Mouse (Mus musculus) G1E (cell line): ENCODE measurements at regions not wholly inside any gene's neighbourhood (a gene's known extent, or its start where the extent isn't known, plus 50 kb on each side); places are given as distances from the start of the nearest gene placed in this dataset.
"Not testable (repeated sequence)": the region's sequence is repeated elsewhere in the genome, so short reads cannot be mapped to it uniquely, and the experiment has no call there.

Source experiments
- ATAC-seq: 2 replicates; pipeline ENCODE4 v1.8.0; 2016; ENCODE audit warnings: mild to moderate bottlenecking; ENCODE audit not compliant: insufficient number of reproducible peaks, poor library complexity, low FRiP score, severe bottlenecking; ENCODE audit errors: extremely low read depth
- DNase-seq: peaks from one replicate; pipeline ENCODE4 v3.0.0; 2012; ENCODE audit warnings: low spot score
- H3K27me3 ChIP-seq: 2 replicates; pipeline ENCODE4 v1.6.1; 2012; ENCODE audit warnings: mild to moderate bottlenecking, low read length, inconsistent platforms; ENCODE audit not compliant: insufficient read depth
- H3K36me3 ChIP-seq: replicated peaks from 2 replicates; pipeline ENCODE3; 2012; ENCODE audit warnings: mild to moderate bottlenecking, inconsistent platforms
- H3K4me1 ChIP-seq: 2 replicates; pipeline ENCODE4 v1.6.1; 2012; ENCODE audit warnings: low read depth, low read length, inconsistent platforms, mixed read lengths; ENCODE audit not compliant: insufficient read depth
- H3K4me3 ChIP-seq: 2 replicates; pipeline ENCODE4 v1.5.1; 2012; ENCODE audit warnings: low read depth, mild to moderate bottlenecking, inconsistent platforms, low read length, moderate library complexity, mixed read lengths
- H3K9me3 ChIP-seq: replicated peaks from 2 replicates; pipeline ENCODE4 v1.6.1; 2012; ENCODE audit warnings: inconsistent platforms
- CTCF ChIP-seq: IDR thresholded peaks from 2 replicates; pipeline ENCODE4 v1.5.1; 2012; ENCODE audit warnings: low read depth, low read length, inconsistent platforms, mixed read lengths
- GATA1 ChIP-seq: IDR thresholded peaks from 2 replicates; pipeline ENCODE4 v1.6.1; 2012; ENCODE audit warnings: borderline replicate concordance, low read length, inconsistent platforms, mixed read lengths
- GATA2 ChIP-seq: IDR thresholded peaks from 2 replicates; pipeline ENCODE4 v1.6.1; 2012; ENCODE audit warnings: low read depth, low read length, inconsistent platforms, borderline replicate concordance
- POLR2AphosphoS5 ChIP-seq: IDR thresholded peaks from 2 replicates; pipeline ENCODE4 v1.6.1; 2012; ENCODE audit warnings: low read depth, low read length, inconsistent platforms; ENCODE audit not compliant: insufficient replicate concordance
- TAL1 ChIP-seq: conservative IDR thresholded peaks from 2 replicates; pipeline ENCODE4 v1.6.1; 2012; ENCODE audit warnings: low read depth, low read length, inconsistent platforms, mixed read lengths

GRCm38 (mm10) chr3:138649699-138650098 is 92.3 kb upstream of the Tspan5 start:
- Histone ChIP-seq H3K4me3 (no peak overlapping the region), H3K9me3 (no peaks in the 10 kb centered on the region), H3K27me3 (no peaks in the 10 kb centered on the region), H3K4me1 (no peaks in the 10 kb centered on the region), H3K36me3 (no peaks in the 10 kb centered on the region)
- DNase-seq (no peak), ATAC-seq (no peak)
- TF ChIP-seq GATA1, result no peak
- no peak for TF ChIP-seq GATA2
- no peak for TF ChIP-seq TAL1
- TF ChIP-seq CTCF, result no peak
- no peak for TF ChIP-seq POLR2AphosphoS5

GRCm38 (mm10) chr3:138650671-138651070 is 91.3 kb upstream of the Tspan5 start:
- not testable (repeated sequence) for DNase-seq, H3K27me3 ChIP-seq, H3K36me3 ChIP-seq, H3K4me3 ChIP-seq, H3K4me1 ChIP-seq, H3K9me3 ChIP-seq, ATAC-seq

- Histone ChIP-seq H3K9me3 (no peaks in the 10 kb centered on the region), H3K4me3 (no peak overlapping the region), H3K36me3 (no peaks in the 10 kb centered on the region), H3K27me3 (no peaks in the 10 kb centered on the region), H3K4me1 (no peaks in the 10 kb centered on the region)
- DNase-seq (no peak), ATAC-seq (no peak)
- no peak for TF ChIP-seq TAL1
- no peak for TF ChIP-seq GATA2
- TF ChIP-seq POLR2AphosphoS5, result no peak
- TF ChIP-seq GATA1, result no peak
- TF ChIP-seq CTCF, result no peak
Measured at GRCm38 (mm10) chr3:138651361-138652205, 90.4 kb upstream of the Tspan5 start.

GRCm38 (mm10) chr3:138652206-138652605 is 89.8 kb upstream of the Tspan5 start:
- H3K4me1 ChIP-seq, result no peaks in the 10 kb centered on the region

GRCm38 (mm10) chr3:138652685-138653084 is 89.3 kb upstream of the Tspan5 start:
- H3K4me1 ChIP-seq, result no peaks in the 10 kb centered on the region
- H3K27me3 ChIP-seq, result no peaks in the 10 kb centered on the region
- DNase-seq (no peak), ATAC-seq (no peak)
- H3K4me3 ChIP-seq, result no peak overlapping the region
- TF ChIP-seq GATA1 (no peak), POLR2AphosphoS5 (no peak), GATA2 (no peak), CTCF (no peak), TAL1 (no peak)
- H3K36me3 ChIP-seq, result no peaks in the 10 kb centered on the region
- H3K9me3 ChIP-seq, result no peaks in the 10 kb centered on the region

More at GRCm38 (mm10) chr3:138652206-138652605, 89.8 kb upstream of the Tspan5 start:
- H3K4me3 ChIP-seq, result no peak overlapping the region
- DNase-seq, result no peak
- no peak for ATAC-seq
- H3K9me3 ChIP-seq, result no peaks in the 10 kb centered on the region
- no peaks in the 10 kb centered on the region for H3K36me3 ChIP-seq
- no peaks in the 10 kb centered on the region for H3K27me3 ChIP-seq
- TF ChIP-seq POLR2AphosphoS5, result no peak
- TF ChIP-seq GATA1, result no peak
- no peak for TF ChIP-seq TAL1
- TF ChIP-seq GATA2, result no peak
- TF ChIP-seq CTCF, result no peak

- Histone ChIP-seq H3K4me3 (no peak overlapping the region), H3K4me1 (no peaks in the 10 kb centered on the region), H3K9me3 (peaks cover 3% of the 10 kb centered on the region; the same call in 1 of the 2 replicates), H3K27me3 (no peaks in the 10 kb centered on the region), H3K36me3 (no peaks in the 10 kb centered on the region)
- no peak for ATAC-seq
- no peak for TF ChIP-seq CTCF
- DNase-seq, result no peak
Measured at GRCm38 (mm10) chr3:138653549-138654246, 88.3 kb upstream of the Tspan5 start.
